Mouse (Mus musculus): ENCODE results near the gene Hnf1b. TPM values are rescaled to one million over a fixed set of nuclear protein-coding genes. Genes with fewer than 3 reads are reported as not detected.

Gene Hnf1b
- polyA plus RNA-seq, 1 experiment: not detected

- no peak for TF ChIP-seq GATA1 (IDR thresholded peaks at IDR 0.05; ENCODE audit: low read length)
Measured at GRCm38 (mm10) chr11:83843534-83843933, 6.3 kb upstream of the Hnf1b start.

GRCm38 (mm10) chr11:83850586-83851272, 866 bp downstream of the Hnf1b start:
- no peak for TF ChIP-seq GATA1 (IDR thresholded peaks at IDR 0.05; ENCODE audit: low read length)

GRCm38 (mm10) chr11:83851273-83852015, 1.6 kb downstream of the Hnf1b start:
- no peak for TF ChIP-seq GATA1 (IDR thresholded peaks at IDR 0.05; ENCODE audit: low read length)

- no peak for TF ChIP-seq GATA1 (IDR thresholded peaks at IDR 0.05; ENCODE audit: low read length)
Measured at GRCm38 (mm10) chr11:83852016-83852355, 2.1 kb downstream of the Hnf1b start.

GRCm38 (mm10) chr11:83852501-83853211, 2.8 kb downstream of the Hnf1b start:
- TF ChIP-seq GATA1 (IDR thresholded peaks at IDR 0.05; ENCODE audit: low read length): no peak

GRCm38 (mm10) chr11:83853221-83853792, 3.4 kb downstream of the Hnf1b start:
- TF ChIP-seq GATA1 (IDR thresholded peaks at IDR 0.05; ENCODE audit: low read length): no peak

GRCm38 (mm10) chr11:83854091-83854490, 4.2 kb downstream of the Hnf1b start:
- TF ChIP-seq GATA1 (IDR thresholded peaks at IDR 0.05; ENCODE audit: low read length): no peak

GRCm38 (mm10) chr11:83854707-83855106, 4.8 kb downstream of the Hnf1b start:
- TF ChIP-seq GATA1 (IDR thresholded peaks at IDR 0.05; ENCODE audit: low read length): no peak

- no peak for TF ChIP-seq GATA1 (IDR thresholded peaks at IDR 0.05; ENCODE audit: low read length)
Measured at GRCm38 (mm10) chr11:83857256-83857655, 7.4 kb downstream of the Hnf1b start.

GRCm38 (mm10) chr11:83865286-83865685, 15.4 kb downstream of the Hnf1b start:
- TF ChIP-seq GATA1 (IDR thresholded peaks at IDR 0.05; ENCODE audit: low read length): no peak

- TF ChIP-seq GATA1 (IDR thresholded peaks at IDR 0.05; ENCODE audit: low read length): no peak
Measured at GRCm38 (mm10) chr11:83867571-83867970, 17.7 kb downstream of the Hnf1b start.

GRCm38 (mm10) chr11:83869147-83869546, 19.3 kb downstream of the Hnf1b start:
- no peak for TF ChIP-seq GATA1 (IDR thresholded peaks at IDR 0.05; ENCODE audit: low read length)

GRCm38 (mm10) chr11:83869686-83870085, 19.8 kb downstream of the Hnf1b start:
- TF ChIP-seq GATA1 (IDR thresholded peaks at IDR 0.05; ENCODE audit: low read length): no peak

- no peak for TF ChIP-seq GATA1 (IDR thresholded peaks at IDR 0.05; ENCODE audit: low read length)
Measured at GRCm38 (mm10) chr11:83871780-83872554, 22.1 kb downstream of the Hnf1b start.

GRCm38 (mm10) chr11:83873509-83873908, 23.6 kb downstream of the Hnf1b start:
- TF ChIP-seq GATA1 (IDR thresholded peaks at IDR 0.05; ENCODE audit: low read length): no peak

Data from G1E-ER4 (cell line).